Mouse (Mus musculus) skeletal muscle tissue, adult 2 months (tissue): ENCODE measurements around the gene Tnfrsf9.
"Not testable (repeated sequence)": the region's sequence is repeated elsewhere in the genome, so short reads cannot be mapped to it uniquely, and the experiment has no call there.

ENCODE experiments used
- DNase-seq: peaks from one replicate; pipeline ENCODE4 v3.0.0-alpha.2; 2012; ENCODE audit warnings: low read depth, low spot score

The Tnfrsf9 gene

DNA sequence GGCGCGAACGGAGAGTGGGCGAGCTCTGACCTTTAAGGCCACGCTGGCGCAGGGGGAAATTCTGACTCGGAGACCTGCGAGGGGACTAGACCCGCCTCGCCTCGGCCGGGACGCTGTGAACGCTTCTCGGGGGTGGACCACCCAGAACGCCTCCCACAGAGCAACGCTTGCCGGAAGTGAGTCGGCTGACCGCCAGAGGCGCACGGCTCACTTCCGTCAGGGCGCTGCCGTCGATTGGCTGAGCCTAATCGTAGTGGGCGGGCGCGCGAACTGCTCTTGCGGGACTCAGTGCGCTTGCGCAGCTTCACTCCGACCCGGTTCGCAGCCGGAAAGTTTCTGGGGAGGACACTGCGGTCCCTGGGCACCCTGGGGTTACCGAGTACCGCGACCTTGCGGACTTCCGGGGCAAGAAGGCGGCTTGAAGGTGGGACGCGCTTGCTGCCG is at the start of gene Tnfrsf9, which contains the start of gene Park7:
Tnfrsf9 (plus strand) TSS at position 273 of the 444 bp plus-strand sequence.
Park7 (minus strand) TSS at position 148 of the 444 bp plus-strand sequence.
- DNase-seq, result peak; percentile 99

- no peak for DNase-seq
These were observed 49.0 kb upstream of the Tnfrsf9 start for GRCm38 (mm10) chr4:150865371-150865770.

- DNase-seq, result no peak
These were observed 48.3 kb upstream of the Tnfrsf9 start for GRCm38 (mm10) chr4:150866069-150866468.

DNA sequence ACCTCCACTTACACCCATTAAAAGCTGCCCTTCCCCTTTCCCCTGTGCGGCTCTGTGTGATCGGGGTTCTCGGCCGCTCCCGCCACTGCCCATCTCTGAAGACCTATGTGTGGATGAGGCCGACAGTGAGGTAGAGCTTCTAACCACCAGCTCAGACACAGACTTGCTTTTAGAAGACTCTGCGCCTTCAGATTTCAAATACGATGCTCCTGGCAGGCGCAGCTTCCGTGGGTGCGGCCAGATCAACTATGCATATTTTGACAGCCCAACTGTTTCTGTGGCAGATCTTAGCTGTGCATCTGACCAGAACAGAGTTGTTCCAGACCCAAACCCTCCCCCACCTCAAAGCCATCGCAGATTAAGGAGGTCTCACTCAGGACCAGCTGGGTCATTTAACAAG is 47.9 kb upstream of the Tnfrsf9 start:
- no peak for DNase-seq

- DNase-seq, result no peak
These were observed 46.2 kb upstream of the Tnfrsf9 start for GRCm38 (mm10) chr4:150868161-150868560.

DNA sequence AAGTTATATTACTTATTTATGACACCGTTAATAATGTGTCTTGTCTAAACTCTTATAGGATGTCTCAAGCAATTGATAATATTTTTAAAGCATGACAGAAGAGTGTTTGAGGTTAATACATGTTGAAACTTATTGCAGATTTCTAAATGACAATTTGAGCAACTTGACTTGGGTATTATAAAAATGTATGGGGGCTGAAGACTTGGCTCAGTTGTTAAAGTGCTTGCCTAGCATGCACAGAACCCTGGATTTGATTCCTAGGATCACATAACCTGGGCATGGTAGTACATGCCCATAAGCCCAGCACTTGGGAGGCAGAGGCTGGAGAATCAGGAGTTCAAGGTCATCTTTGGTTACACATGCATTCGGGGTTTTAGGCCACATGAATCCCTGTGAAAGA is 45.5 kb upstream of the Tnfrsf9 start:
- no peak for DNase-seq

DNA sequence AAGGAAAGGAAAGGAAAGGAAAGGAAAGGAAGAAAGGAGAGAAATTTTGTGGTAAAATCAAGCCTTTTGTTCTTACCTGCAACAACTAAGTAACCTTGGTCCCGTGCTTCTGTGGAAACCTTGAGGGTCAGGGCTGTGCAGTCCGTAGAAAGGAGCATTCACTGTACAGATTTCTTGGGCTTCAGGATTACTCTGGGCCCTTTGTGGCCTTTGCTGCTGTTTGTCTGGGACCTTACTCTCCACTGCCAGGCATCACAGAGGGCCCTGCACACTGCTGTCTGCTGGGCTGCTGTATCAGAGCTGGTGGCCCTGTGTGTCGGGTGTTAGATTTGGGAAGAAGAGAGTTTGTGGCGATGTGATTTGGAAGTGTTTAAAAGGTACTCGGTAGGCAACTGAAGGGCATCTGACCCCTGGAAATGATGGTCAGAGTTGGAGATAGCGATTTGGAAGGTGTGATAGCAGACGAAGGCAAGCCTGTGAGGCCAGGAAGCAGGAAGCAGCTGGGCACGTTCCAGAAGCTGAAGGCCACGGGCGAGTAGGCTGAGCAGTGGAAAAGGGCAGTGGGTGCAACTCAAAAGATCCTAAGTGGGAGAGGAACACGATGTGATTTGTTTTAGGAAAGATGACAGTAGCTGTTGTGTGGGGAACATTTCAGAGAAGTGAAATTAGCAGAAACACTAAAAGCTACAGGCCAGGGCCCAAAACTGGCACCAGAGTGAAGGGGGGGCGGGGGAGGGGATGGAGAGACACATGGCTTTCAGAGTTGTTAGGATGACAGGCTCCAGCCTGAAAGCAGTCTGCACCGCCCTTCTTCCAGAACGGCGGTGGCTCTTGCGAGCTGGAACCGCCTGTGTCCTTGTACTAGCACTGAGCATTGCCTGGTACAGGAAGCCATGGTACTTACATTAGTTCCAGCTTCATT is 44.8 kb upstream of the Tnfrsf9 start:
- no peak for DNase-seq

GRCm38 (mm10) chr4:150870963-150871391 is 43.4 kb upstream of the Tnfrsf9 start:
- no peak for DNase-seq

DNA sequence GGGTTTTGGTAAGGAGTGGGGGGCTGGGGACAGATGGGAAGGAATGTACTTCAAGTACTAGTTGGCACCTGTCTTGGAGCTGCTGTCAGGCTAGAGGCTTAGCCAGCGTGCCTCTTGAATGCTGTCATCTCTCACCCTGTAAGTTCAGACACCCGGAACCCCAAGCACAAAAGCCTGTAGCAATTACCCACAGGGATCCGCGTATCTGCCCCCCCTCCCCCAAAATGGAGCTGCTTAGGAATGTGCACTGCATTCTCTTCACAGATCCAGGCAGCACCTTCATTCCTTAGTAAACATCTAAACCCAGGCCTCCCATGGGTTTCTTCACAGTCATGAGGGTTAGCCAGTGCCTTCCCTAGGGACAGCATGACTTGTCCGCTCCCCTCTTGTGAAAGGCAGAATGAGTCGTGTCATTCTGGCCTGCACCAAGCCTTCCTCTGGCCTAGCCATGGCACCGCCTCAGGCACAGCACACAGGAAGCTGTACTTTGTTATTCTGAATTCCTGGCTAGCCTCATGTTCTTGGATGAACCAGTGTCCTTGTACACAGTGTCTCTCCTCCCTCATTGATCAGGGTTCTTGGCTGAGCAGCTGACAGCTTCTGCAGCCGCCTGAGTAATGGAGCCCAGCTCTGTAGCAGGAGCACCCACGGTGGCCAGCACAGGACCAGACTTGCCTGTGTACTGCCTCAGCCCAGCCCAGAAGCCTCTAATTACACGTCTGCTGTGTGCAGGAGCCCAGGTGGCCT is 42.8 kb upstream of the Tnfrsf9 start:
- DNase-seq, result peak; percentile 86

DNA sequence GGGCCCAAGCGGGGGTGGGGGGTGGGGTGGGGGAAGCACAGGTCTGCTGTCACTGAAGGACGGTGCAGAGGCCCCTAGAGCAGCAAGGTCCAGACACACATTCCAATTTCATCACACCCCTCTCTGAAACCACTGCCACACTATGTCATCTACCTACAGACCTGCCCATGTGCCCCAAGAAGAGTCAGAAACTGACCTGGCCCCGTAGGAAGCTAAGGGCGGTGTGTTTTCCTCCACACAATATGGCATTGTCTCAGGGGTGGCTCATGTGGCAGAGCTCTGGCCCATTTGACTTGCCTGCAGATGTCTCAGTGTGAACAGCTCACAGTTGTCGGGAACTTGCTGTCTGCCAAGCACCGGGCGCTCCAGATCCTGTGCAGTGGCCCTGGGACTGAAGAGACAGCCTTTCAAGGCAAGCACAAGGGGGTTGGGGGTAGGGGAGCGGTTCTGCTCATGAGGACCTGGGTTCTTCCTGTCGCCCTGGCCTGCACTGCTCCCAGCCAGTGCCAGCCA is 42.2 kb upstream of the Tnfrsf9 start:
- DNase-seq, result peak; percentile 75

- no peak for DNase-seq
These were observed 41.7 kb upstream of the Tnfrsf9 start for GRCm38 (mm10) chr4:150872681-150873080.

- DNase-seq, result not testable (repeated sequence)
These were observed 39.9 kb upstream of the Tnfrsf9 start for GRCm38 (mm10) chr4:150874416-150874815.

DNA sequence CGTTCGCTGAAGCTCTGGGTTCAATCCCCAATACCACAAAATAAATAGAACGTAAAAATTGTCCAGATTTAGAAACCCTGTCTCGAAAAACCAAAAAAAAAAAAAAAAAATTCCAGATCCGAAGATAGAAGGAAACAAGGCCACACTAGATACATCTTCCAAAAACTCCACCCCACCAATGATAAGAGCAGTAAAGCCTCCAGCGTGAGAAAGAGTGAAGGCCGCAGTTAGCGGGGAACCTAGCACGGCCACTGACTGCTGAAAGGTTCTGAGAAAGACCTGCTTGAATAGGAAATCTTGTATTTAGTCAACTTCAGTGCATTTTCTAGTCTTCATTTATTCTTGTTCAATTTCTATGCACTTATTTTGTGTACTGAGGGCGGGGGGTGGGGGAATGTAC is 39.0 kb upstream of the Tnfrsf9 start:
- no peak for DNase-seq

GRCm38 (mm10) chr4:150879631-150880030 is 34.7 kb upstream of the Tnfrsf9 start:
- DNase-seq, result no peak

GRCm38 (mm10) chr4:150880364-150880763 is 34.0 kb upstream of the Tnfrsf9 start:
- no peak for DNase-seq

GRCm38 (mm10) chr4:150882632-150883031 is 31.7 kb upstream of the Tnfrsf9 start:
- DNase-seq, result no peak

DNA sequence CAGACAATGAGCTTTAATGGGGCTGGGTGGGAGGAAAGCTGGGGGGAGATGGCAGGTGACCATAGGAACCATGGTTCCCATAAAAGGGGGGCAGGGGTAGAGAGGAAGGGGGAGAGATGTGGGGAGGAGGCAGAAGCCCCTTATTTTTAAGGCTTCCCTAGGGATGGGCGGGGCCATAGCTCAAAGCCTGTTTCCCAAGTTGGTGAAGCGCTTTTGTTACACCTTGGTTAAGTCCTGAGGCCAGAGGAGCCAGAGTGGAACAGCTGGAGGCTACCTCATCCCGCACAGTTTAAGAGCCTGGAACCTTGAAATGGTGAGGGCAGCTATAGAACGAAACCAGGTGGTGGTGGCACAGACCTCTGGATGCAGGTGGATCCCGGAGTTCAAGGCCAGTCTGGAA is 26.5 kb upstream of the Tnfrsf9 start:
- no peak for DNase-seq

GRCm38 (mm10) chr4:150888492-150888891 is 25.9 kb upstream of the Tnfrsf9 start:
- no peak for DNase-seq

GRCm38 (mm10) chr4:150889273-150889954 is 24.9 kb upstream of the Tnfrsf9 start:
- DNase-seq, result no peak

GRCm38 (mm10) chr4:150889955-150890315 is 24.4 kb upstream of the Tnfrsf9 start:
- no peak for DNase-seq

DNA sequence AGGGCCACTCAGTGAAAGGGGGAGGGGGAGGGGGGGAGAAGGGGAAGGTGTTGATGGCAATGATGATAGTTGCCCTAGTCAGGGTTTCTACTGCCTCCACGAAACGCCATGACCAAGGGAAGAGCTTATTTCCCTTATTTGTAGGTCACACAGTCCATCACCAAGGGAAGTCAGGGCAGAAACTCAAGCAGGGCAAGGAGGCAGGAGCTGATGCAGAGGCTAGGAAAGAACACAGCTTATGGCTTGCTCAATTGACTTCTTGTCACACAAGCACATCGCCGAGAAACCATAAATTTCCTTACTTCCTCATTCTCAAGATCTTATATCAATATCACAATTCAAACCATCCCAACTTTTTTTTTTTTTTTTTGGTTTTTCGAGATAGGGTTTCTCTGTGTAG is 23.1 kb upstream of the Tnfrsf9 start:
- no peak for DNase-seq
